Mouse (Mus musculus) lung, postnatal 10 days (tissue): ENCODE data around the gene Elf2.
A peak's percentile ranks its signal among the peaks of the same experiment; 100 is the strongest.

Experiments used
- DNase-seq: peaks from one replicate; pipeline ENCODE4 v3.0.0; 2021

Gene Elf2

DNA sequence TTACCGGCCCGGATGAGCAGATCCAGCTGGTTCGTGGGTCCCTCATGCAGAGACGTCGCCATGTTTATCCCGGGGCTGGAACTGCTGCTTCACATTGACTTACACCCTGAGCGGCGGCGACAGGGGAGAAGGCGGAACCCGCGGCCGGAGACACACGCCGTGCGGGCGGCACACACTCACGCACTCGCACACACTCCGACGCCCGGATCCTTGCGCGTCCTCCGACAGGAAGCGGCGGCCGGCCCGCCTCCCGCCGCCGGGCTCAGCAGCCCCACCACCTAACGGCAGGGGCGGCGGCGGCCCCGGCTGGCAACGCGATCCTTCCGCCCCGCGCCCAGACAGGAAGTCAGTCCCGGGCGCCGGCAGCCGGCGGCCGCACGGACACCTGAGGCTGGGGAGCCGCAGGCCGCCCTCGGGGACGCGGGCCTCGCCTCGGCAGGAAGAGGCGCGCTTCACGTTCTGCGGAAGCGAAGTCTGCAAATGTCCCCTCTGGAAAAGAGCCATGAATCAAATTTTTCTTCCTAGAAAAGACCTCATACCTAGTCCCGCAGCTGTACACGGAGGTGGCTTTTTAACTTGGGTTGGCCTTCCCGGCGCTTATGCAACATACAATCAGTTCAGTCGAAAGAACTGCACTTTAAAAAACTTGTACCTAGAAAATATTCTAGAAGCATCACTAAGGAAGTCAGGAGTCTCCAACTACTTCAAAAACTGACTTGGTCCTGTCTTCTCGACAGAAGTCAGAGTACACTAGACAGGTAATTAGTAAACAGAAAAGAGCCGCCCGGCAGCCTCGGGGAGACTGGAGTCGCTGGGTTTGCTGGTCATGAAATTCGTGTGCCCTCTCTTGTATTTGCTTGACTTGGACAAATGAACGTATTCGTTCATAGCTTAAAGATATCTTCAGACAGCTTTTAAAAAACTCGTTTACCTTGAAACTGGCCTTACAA is 63.0 kb downstream of the Elf2 start:
- peak; percentile 90 for DNase-seq

DNA sequence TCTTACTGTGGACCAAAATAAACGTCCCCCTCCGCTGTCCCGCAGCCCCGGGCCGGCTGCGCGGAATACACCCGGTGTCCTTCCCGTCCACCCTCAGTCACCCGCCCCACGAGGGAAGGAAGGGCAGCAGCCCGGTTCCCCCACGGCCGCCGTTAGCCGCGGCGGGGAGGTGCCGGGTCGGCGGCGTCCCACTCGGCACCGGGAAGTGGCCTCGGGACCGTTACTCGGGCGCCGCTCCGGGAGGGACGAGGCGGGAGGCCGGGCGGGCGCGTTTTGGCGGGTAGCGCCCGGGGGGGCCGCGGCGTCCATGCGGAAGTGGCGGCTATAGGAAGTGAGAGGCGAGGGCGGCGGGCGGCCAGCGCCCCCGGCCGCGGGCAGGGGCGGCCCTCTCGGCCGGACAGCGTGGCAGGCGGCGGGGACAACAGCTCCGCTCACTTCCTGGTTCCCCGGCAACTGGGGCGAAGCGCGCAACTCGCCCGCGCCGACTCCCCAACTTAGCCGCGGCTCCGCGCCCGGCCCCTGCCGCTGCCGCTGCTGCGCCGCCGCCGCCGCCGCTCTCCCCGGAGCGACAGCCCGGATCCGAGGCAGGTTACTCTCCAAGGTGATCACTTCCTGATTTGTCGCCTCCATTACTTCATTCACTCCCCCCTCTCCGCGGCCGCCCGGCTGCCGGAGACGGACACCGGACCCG is 63.9 kb downstream of the Elf2 start:
- peak; percentile 62 for DNase-seq

DNA sequence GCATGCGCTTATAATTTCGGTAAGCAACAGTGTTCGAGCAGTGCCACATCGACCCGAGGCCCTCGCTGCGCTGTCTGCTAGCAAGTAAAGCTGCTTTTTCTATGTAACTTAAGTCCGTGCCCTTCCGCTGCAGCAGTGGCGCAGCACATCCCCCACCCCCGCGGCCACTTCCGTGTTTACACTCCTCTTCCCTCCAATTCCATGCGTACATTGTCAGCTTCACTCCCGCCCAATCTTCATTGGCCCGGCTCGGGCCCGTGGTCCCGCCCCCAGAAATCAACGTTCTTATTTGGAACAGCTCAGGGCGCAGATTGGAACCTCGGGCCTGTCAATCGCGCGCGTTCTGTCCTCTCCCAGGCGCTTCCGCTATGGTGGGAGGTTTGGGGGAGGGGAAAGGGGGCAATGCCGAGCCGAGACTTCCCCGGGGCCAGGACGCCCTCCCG is 64.5 kb downstream of the Elf2 start:
- DNase-seq: peak; percentile 100

DNA sequence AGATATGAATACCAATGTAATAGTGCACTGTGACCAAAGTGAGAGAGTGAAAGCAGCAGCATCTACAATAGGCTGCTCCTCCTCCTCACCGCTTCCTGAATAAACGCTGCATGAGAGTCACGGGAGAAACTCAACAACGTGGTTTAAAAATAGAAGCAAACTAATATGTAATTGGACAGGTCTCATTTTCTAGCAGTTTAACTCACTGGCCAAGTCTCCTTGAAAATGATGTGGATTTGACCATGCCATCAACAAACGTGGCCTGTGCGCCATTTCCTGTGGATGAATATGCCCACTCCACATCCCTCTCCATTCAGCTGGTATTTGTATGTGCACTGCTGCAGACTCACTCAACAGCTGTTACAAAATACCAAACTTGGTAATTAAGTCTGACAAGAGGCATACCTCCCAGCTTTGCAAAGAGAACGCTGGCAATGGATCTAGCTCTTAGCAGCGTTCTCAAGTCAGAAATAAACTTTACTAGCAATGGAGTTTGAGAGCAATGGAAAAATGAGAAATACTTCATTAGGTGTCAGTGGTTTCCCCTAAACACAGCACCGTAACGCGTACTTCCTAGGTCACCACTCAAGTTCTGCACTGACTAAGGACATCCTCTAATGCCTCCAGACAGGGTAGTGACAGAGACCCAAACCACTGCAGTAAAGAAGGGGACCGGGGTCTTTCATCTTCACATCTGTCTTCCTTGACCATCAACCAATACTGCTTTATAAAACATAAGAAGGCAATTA is 70.2 kb downstream of the Elf2 start:
- peak; percentile 32 for DNase-seq

DNA sequence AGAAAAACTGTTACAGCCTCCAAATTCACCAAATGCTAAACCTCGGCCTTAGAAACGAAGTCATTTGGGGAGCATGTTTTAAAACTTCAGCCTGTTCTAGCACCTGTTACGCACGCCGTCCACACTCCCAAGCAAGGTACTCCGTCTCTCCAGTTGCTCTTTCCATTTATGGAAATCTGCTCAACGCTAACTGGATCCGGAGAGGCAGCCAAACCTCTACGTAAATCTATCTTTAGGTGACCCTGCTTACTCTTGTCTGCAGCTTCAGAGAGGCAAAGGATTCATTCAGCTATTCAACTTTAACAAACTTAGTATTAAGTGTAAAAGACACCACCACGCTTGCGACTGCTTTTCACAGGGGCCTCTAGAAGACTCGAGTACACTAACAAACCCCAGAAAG is 72.0 kb downstream of the Elf2 start:
- no peak for DNase-seq

DNA sequence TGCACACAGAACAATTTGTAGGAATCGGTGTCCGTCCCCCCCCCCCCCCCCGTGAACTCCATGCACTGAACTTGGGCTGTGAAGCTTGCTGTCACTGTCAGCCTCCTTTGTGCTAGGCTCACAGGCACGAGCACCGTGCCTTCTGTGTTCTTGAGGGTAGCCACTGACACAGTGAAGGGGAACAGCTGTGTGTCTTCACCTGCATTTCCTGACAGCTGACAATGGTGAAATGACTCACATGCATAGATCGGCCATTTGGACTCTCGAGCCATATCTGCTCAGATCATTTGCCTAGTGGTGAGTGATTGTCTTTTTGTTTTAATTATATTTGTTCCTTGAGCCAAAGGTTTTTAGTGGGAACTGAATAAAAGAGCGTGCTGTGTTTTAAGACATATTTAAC is 77.5 kb downstream of the Elf2 start:
- no peak for DNase-seq

DNA sequence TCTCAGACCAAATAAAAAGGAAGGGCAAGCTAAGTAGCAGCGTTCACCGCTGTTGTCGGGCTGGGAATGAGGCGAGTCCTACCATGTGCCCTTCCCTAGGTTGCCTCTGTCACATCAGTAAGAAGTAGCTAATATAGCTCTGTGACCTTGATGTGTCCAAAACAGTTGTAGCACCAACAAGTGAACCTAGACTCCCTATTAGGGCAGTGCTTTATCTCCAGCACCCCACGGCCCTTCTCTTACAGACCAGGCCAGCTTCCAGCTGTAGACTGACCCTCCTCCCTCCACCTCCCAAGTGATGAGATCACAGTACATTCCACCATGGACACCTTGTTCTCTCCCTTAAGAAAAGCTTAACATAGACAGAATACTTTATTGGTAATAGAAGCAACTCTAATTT is 82.4 kb downstream of the Elf2 start:
- no peak for DNase-seq

DNA sequence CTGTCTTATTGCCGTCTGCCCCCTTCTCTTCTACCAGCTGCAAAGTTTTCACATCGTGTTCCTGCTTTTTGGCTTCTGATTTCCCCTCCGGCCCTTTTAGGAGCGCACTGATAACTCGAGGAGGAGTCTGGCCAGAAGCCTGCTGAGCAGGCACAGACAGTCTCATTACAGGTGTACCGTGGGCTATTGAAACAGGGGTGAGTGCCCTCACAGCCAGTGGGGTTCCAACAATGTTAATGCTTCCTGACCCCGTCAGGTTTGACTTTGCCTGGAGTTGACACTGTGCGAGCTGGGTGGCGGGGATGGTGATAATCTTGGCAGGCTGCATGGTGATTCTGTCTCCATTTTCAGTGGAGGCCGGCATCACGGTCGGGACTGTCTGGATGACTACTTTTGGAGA is 84.0 kb downstream of the Elf2 start:
- DNase-seq: no peak

DNA sequence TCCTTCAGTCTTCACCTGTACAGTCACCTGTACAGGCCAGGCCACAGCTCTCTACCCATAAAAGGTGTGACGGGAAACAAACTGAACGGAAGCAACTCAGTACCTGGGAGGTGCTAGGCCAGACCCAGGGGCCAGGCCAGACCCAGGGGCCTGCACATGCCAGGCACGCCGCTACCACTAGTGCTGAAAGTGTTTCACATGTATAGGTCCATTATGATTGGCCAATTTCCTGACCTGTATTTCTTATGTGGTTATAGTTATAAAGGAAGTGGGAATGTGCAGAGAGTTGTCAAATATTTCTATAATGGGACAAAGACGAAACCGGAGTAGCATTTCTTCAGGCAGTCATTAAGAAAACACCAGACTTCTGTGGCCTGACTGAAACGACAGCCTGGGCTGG is 85.7 kb downstream of the Elf2 start:
- DNase-seq: no peak

DNA sequence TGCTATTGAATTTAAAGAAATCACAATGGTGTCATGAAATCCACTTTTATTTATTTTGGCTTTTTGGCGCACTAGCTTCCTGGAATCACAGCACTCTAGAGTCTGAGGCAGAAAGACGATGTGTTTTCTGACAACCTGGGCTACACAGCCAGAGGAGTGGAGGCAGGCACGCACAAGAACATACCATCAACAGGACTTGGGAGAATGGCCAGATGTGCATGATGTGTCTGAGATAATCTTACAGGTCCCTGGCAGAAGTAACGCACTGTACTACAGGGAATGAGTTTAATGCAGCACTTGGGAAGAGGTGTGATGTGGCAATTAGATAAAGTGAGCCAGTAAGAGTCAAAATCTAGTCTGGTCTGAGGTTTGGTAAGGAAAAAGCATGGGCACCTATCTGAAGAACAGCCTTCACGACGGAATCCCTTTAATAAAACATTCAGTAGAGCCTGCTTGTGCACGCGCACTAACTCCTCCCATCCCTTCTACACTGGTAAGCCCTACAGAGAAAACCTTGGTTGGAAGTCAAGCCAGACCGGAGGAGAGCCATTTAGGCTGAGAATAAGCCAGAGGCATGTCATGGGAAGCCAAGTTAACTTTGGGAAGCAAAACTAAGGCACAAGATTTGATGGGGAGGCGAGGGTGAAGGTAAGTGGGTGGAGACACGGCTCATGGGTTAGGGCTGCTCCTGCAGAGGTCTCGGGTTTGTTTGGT is 87.6 kb downstream of the Elf2 start:
- DNase-seq: no peak

DNA sequence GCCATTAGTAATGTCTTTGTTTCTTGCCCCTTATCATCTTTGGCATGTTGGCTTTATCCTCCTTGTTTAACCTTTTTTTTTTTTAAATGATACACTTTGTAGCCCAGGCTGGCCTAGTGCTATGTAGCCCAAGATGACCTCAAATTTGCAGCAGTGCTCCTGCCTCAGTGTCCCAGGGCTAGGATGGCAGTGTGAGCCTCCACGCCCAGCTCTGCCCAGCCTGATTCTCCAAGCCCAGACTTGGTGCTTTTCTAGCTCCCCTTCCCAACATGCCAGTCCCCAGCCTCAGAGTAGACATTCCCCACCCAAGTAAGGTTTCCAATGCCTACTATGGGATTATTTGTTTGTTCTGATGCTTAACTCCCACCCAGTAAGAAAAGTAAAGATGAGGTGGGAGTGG is 88.2 kb downstream of the Elf2 start:
- DNase-seq: no peak

DNA sequence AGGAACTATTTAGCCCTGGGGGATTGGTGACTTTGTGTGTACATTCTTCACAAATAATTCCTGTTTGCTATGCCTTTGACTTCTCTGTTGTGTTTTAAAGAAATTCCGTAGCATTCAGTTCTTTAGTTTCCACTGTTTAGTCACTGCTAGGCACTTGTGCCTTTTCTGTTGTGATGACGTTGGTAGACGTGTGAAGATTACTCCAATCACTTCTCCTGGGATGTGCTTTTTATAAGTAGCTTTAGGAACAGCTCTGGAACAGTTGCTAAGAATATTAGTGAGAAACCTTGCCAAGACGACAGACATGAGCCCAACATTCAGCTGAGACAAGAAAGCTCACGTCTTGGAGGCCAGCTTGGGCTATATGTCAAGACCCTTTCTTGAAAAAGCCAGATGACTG is 89.4 kb downstream of the Elf2 start:
- DNase-seq: no peak

DNA sequence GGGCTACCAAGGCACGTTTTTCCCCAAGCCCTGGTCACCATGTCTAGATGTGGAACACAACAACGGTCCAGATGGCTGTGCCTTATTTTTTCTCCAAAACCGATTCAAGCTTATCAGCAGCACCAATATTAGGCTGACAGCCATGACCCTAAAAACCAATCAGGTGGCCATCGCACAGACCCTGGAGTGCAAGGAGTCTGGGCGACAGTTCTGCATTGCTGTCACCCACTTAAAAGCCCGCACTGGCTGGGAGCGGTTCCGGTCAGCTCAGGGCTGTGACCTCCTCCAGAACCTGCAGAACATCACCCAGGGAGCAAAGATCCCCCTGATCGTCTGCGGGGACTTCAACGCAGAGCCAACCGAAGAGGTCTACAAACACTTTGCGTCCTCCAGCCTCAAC is 90.6 kb downstream of the Elf2 start:
- no peak for DNase-seq

DNA sequence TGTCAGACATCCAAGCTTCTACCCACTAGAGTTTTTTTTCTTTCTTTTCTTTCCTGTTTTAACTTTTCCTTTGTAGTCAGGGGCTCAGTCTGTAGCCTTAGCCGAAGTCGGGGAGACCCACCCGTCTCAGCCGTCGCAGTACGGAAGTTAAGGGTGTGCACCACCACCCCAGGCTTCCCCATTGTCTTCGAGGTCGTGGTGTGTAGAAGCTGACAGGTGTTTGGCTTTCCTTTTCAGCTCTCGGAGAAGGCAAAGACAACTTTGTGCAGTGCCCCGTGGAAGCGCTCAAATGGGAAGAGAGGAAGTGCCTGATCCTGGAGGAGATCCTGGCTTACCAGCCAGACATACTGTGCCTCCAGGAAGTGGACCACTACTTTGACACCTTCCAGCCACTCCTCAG is 91.0 kb downstream of the Elf2 start:
- DNase-seq: no peak

DNA sequence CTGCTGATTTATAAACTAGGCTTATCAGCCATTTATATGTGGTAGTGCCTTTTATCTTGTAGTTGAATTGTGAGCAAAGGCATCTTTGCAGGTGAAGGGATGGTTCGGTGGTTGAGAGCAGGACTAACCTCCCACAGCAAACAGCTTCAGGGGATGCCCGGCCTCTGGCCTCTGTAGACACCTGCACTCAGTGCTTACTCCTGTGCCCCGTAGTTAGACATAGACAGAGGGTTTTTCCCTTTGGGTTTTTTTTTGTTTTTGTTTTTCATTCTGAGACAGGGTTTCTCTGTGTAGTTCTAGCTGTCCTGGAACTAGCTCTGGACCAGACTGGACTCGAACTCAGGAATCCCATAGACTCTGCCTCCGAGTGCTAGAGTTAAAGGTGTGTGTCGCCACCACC is 91.9 kb downstream of the Elf2 start:
- DNase-seq: no peak

DNA sequence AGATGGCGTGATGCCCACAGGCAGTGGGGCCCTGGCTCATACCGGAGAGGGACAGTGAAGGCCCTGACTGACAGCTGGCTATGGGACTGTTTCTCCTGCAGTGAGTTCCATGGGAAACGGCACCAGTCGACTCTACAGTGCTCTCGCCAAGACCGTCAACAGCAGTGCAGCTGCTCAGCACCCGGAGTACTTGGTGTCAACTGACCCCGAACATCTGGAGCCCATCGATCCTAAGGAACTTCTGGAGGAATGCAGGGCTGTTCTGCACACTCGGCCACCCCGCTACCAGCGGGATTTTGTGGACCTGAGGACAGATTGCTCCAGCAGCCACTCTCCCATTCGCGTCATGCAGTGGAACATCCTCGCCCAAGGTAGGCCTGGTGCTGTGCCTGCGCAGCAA is 92.8 kb downstream of the Elf2 start:
- peak; percentile 78 for DNase-seq

DNA sequence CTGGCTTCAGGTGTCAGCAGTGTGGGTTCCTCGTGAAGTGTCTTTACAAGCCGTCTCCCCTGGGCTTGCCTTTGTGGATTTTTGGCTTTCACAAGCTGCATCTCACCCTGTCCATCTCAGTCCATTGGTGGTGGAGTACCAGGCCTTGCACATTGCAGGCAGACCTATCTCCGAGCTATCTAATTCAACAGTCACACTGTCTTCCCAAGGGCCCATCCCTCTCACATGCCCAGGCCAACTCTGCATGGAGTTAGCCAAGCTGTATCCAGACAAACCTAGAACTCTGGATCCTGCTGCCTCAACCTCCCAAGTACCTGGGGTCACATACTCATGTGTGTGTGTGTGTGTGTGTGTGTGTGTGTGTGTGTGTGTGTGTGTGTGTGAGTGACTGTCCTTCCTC is 100.9 kb downstream of the Elf2 start:
- DNase-seq: no peak

DNA sequence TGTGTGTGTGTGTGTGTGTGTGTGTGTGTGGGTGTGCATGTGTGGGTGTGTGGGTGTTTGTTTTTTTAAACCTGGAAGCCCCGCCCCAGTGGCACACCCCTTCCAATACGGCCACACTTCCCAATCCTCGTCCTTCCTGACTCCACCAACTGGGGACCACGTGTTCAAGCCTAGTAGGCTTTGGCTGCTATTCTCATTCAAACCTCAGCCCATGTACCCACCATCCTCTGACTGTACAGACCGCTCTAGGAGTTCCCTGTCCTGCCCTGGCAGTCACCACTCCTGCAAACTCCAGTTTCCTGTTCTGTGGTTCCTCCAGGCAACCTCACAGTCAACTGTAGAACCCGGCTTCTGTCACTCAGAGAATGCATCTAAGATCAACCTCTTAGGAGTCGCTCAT is 101.9 kb downstream of the Elf2 start:
- DNase-seq: no peak

DNA sequence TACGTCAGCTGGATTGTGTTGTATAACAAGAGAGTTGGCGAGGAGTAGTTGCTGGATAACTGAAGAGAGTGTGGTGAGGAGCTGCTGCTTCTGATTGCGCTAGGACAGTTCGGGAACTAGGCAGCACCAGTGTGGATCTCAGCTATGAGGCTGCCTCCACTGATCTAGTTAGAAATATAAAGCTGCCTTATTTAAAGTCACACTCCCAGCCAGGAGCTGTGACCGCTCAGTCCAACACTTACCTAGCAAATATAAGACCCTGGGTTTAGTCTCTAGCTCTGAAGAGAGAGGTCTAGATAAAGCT is 105.8 kb downstream of the Elf2 start:
- no peak for DNase-seq

DNA sequence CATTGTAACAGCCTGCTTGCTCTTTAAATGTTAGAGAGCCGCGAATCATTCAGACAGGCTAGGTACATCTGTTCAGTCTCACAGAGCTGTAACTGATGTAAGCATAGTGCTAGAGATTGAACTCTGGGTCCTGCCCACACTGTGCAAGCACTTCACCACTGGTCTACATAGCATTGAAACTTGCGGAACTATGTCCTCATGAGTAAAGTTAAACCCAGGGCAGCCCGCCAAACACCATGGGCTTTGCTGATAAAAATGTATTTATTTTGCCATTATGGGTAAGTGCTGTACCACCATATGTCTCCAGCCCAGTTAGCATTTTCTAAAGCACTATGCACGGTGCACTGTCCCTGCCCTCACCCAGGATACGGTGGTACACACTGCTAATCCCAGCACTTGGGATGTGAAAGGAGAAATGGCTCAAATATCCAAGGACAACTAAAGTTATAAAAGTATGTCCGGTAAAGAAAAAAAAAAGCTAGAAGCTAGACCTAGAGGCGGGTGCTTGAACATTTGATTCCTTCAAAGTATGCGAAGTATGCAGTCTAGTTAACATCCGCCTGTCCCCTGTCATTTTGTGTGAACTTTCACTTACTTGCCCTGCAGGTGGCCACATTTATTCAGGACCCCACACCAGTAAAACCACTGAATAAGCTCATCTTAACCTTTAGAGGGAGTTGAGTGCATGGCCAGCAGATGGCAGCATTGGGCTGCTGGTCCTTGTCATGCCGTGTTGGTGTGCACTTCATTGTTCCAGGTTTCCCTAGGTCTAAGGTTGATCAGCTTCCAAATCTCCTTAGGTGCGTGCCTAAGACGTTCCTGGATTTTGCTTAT is 106.3 kb downstream of the Elf2 start:
- peak; percentile 91 for DNase-seq

DNA sequence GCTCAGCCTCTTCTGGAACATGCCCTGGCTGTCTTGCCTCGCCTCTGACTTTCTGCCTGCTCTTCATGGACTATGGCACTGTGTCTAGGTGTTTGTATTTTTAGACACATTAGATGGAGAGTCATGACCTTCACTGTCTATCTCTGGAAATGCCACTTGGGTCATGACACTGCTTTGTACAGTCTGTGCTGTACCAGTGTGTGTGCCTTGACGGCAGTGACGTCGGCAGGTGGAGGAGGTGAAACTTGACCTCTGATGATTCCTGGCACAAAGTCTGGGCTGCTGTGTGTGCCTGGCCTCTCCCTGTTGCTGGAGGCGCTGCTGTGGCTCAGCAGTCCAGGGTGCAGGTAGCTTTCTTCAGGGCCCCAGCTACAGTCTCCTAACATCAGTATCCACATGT is 107.0 kb downstream of the Elf2 start:
- peak; percentile 53 for DNase-seq

DNA sequence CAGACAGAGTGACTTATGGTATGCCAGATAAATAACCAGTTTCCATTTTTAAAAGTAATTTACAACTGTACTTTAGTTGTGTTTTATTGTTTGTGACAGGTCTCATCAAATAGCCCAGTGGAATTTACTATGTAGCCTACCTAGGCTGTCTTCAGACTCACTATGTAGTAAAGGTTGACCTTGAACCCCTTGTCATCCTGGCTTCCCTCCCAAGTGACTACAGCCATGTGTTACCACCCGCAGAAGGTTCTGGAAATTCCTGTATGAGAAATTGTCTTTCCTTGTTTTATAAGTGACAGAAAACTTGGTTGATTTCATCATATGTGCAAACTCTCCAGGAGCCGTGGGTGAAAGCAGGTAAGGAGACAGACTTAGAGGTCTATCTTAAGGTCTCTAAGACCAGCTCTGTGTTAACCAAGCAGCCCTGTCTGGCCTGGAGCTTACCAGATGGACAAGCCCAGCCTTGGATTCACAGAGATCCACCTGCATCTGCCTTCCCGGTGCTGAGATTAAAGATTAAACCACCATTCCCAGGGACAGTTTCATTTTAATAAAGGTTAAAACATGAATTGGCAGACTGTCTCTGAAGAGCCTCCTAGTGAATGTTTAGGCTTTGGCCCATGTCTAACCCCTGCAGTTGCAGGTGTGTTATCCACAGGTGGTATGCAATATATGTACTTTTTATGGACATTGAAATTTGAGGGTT is 108.1 kb downstream of the Elf2 start:
- no peak for DNase-seq
